Mouse (Mus musculus) ES-Bruce4 (cell line): ENCODE measurements around the gene Stom.

Source experiments
- CTCF ChIP-seq: IDR thresholded peaks from one replicate; pipeline ENCODE4 v1.8.1; 2011; ENCODE audit warnings: low read depth, low read length
- EP300 ChIP-seq: IDR thresholded peaks from 2 replicates; pipeline ENCODE4 v1.6.1; 2011; ENCODE audit warnings: low read depth, low read length; ENCODE audit not compliant: insufficient read depth
- POLR2A ChIP-seq: IDR thresholded peaks from one replicate; pipeline ENCODE4 v1.8.1; 2011; ENCODE audit warnings: low read length; ENCODE audit not compliant: insufficient read depth

DNA sequence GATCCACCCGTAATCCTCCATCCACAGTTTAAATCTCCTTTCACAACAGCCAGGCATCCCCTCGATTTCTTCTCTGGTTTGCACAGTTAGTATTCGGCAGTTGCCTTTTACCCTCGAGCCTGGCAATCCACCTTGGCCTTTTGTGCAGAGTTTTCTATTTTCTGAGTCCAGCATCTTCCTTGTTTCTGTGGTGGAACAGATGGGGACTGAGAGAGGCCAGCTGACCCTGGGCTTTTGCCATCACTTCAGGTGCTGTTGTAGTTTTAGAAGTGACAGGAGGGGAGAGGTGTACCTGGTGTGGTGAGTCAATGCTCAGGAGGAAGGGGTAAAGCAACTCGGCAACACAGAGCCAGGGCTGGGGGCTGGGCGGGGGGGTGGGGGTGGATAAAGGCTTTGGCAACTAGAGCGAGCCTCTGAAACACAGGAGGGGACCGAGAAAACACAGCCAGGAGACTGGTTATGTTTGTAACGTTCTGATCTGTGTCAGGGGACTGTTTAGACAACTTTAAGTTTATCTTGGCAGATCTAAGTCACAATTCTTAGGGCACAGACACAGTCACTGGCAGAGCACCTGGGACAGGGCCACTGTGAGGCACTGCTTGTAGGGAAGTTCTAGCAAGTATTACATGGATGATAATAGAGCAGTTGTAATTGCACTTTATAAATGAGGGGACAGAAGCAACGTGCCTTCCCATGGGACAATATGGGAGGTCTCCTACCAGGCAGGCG lies 8.5 kb downstream of the Stom start:
- no peak for TF ChIP-seq POLR2A
- TF ChIP-seq CTCF: no peak
- TF ChIP-seq EP300: no peak
